Mouse (Mus musculus) heart, embryonic 14.5 days (tissue): Measurements from ENCODE around the gene Atxn7l3. TPM values are rescaled to one million over a fixed set of nuclear protein-coding genes. Genes with fewer than 3 reads are reported as not detected.

ENCODE experiments used
- ATAC-seq: fragments of 200-750 bp; cut with Nextera tagmentation; 2 replicates; pipeline ENCODE4 v1.8.0; 2017; ENCODE audit warnings: low read depth, moderate TSS enrichment; ENCODE audit not compliant: insufficient number of reproducible peaks, insufficient read depth, low FRiP score
- H3K27ac ChIP-seq, 2 experiments: fragments of 200-500 bp in 1 of 2; fragments of 300-500 bp in 1 of 2; sonication (generic) in 1 of 2; replicated peaks in 1 of 2; 2 replicates each; pipeline ENCODE4 v1.5.1; 2012 to 2014; ENCODE audit warnings: low read depth in 2 of 2, low read length in 2 of 2, control low read depth in 1 of 2, mild to moderate bottlenecking in 1 of 2, mixed read lengths in 1 of 2; ENCODE audit not compliant: control insufficient read depth in 1 of 2, insufficient read depth in 1 of 2
- H3K27me3 ChIP-seq: fragments of 300-500 bp; sonication (generic); 2 replicates; pipeline ENCODE4 v1.6.1; 2014; ENCODE audit warnings: mild to moderate bottlenecking, low read length, control low read depth; ENCODE audit not compliant: control insufficient read depth, insufficient read depth
- H3K36me3 ChIP-seq: fragments of 300-500 bp; sonication (generic); 2 replicates; pipeline ENCODE4 v1.6.1; 2014; ENCODE audit warnings: mild to moderate bottlenecking, control low read depth, low read length, mixed read lengths; ENCODE audit not compliant: control insufficient read depth, insufficient read depth
- H3K4me1 ChIP-seq, 2 experiments: fragments of 200-500 bp in 1 of 2; fragments of 300-500 bp in 1 of 2; sonication (generic) in 1 of 2; 2 replicates each; pipeline ENCODE4 v1.6.1; 2012 to 2014; ENCODE audit warnings: low read length in 2 of 2, control low read depth in 1 of 2, mixed read lengths in 1 of 2; ENCODE audit not compliant: control insufficient read depth in 2 of 2, insufficient read depth in 2 of 2
- H3K4me2 ChIP-seq: fragments of 300-500 bp; sonication (generic); 2 replicates; pipeline ENCODE4 v1.6.1; 2014; ENCODE audit warnings: mild to moderate bottlenecking, low read length
- H3K4me3 ChIP-seq, 2 experiments: fragments of 200-500 bp in 1 of 2; fragments of 300-500 bp in 1 of 2; sonication (generic) in 1 of 2; 2 replicates each; pipeline ENCODE4 v1.5.1; 2012 to 2014; ENCODE audit warnings: low read length in 2 of 2, mild to moderate bottlenecking in 2 of 2, control low read depth in 1 of 2, low read depth in 1 of 2, moderate library complexity in 1 of 2; ENCODE audit not compliant: control insufficient read depth in 1 of 2, insufficient read depth in 1 of 2
- H3K9ac ChIP-seq: fragments of 300-500 bp; sonication (generic); 2 replicates; pipeline ENCODE4 v1.6.1; 2014; ENCODE audit warnings: mild to moderate bottlenecking, low read length
- H3K9me3 ChIP-seq: fragments of 300-500 bp; sonication (generic); 2 replicates; pipeline ENCODE4 v1.6.1; 2016; ENCODE audit warnings: low read length, control low read depth; ENCODE audit not compliant: control insufficient read depth
- WGBS: fragments of 180-500 bp; shearing (Covaris S2); extraction: QIAGEN DNeasy Blood & Tissue Kit; methylation state at CpG from one replicate; pipeline ENCODE4 v1.1.7; 2014; 5-methylcytosine and 5-hydroxymethylcytosine counted together
- polyA plus RNA-seq: library from polyadenylated mRNA; unstranded; fragments of >200 nt; fragmentation: Nextera tagmentation; extraction: Ambion mirVana; gene quantifications from 2 replicates; pipeline ENCODE4 v1.2.1, GENCODE M21; 2014

Gene Atxn7l3
- polyA plus RNA-seq, 1 experiment from 2014 or later, result 10.6 TPM

- H3K4me2 ChIP-seq, result no peak overlapping the region
- H3K9ac ChIP-seq, result no peak overlapping the region
- H3K36me3 ChIP-seq, result no peaks in the 10 kb centered on the region
- H3K27ac ChIP-seq, result no peak overlapping the region
- no peaks in the 10 kb centered on the region for H3K9me3 ChIP-seq
- WGBS, result 70% methylated on average over 1 of the region's 1 CpGs
- no peaks in the 10 kb centered on the region for H3K27me3 ChIP-seq
- no peak for ATAC-seq
- no peak overlapping the region for H3K4me3 ChIP-seq
- H3K4me1 ChIP-seq, result peaks cover 4 to 16% of the 10 kb centered on the region in 2 experiments
Observed at GRCm38 (mm10) chr11:102337921-102338320, 41.5 kb upstream of the Atxn7l3 start.

- H3K9me3 ChIP-seq, result no peaks in the 10 kb centered on the region
- H3K27me3 ChIP-seq, result no peaks in the 10 kb centered on the region
- H3K27ac ChIP-seq, result no peak overlapping the region
- H3K4me2 ChIP-seq, result no peak overlapping the region
- H3K4me3 ChIP-seq, result no peak overlapping the region
- H3K4me1 ChIP-seq, result peaks cover 4 to 16% of the 10 kb centered on the region in 2 experiments
- no peak overlapping the region for H3K9ac ChIP-seq
- WGBS, result 72% methylated on average over 1 of the region's 1 CpGs
- no peaks in the 10 kb centered on the region for H3K36me3 ChIP-seq
- ATAC-seq, result no peak
Observed at GRCm38 (mm10) chr11:102336191-102336590, 39.8 kb upstream of the Atxn7l3 start.

GRCm38 (mm10) chr11:102334973-102335700 lies 38.7 kb upstream of the Atxn7l3 start:
- Histone ChIP-seq H3K36me3 (no peaks in the 10 kb centered on the region), H3K9me3 (no peaks in the 10 kb centered on the region), H3K4me2 (0 out of 2 replicates have a peak overlapping the region, but pooled peaks have one; percentile 13), H3K27ac (peak overlapping the region in 1 of 2 experiments; percentile 37; a peak in 2 of 4 replicates), H3K9ac (0 out of 2 replicates have a peak overlapping the region, but pooled peaks have one; percentile 30), H3K27me3 (no peaks in the 10 kb centered on the region), H3K4me1 (peaks cover 4 to 16% of the 10 kb centered on the region in 2 experiments), H3K4me3 (no peak overlapping the region)
- 30% methylated on average over 9 of the region's 9 CpGs for WGBS
- no peak for ATAC-seq

GRCm38 (mm10) chr11:102334010-102334409 lies 37.6 kb upstream of the Atxn7l3 start:
- no peak overlapping the region for H3K27ac ChIP-seq
- 58% methylated on average over 4 of the region's 4 CpGs for WGBS
- no peak overlapping the region for H3K4me2 ChIP-seq
- no peaks in the 10 kb centered on the region for H3K9me3 ChIP-seq
- H3K27me3 ChIP-seq, result no peaks in the 10 kb centered on the region
- H3K36me3 ChIP-seq, result no peaks in the 10 kb centered on the region
- no peak for ATAC-seq
- H3K4me3 ChIP-seq, result no peak overlapping the region
- H3K9ac ChIP-seq, result no peak overlapping the region
- peaks cover 2 to 11% of the 10 kb centered on the region in 2 experiments; a peak in 3 of 4 replicates for H3K4me1 ChIP-seq

GRCm38 (mm10) chr11:102333061-102333460 lies 36.6 kb upstream of the Atxn7l3 start:
- H3K4me2 ChIP-seq, result no peak overlapping the region

GRCm38 (mm10) chr11:102331806-102332205 lies 35.4 kb upstream of the Atxn7l3 start:
- no peaks in the 10 kb centered on the region for H3K27me3 ChIP-seq
- no peak overlapping the region for H3K27ac ChIP-seq
- WGBS, result 22% methylated on average over 4 of the region's 4 CpGs
- no peaks in the 10 kb centered on the region for H3K9me3 ChIP-seq
- H3K36me3 ChIP-seq, result no peaks in the 10 kb centered on the region
- H3K9ac ChIP-seq, result no peak overlapping the region
- no peak overlapping the region for H3K4me3 ChIP-seq
- H3K4me2 ChIP-seq, result no peak overlapping the region
- ATAC-seq, result no peak
- peaks cover 2 to 6% of the 10 kb centered on the region in 2 experiments; a peak in 2 of 4 replicates for H3K4me1 ChIP-seq

More at GRCm38 (mm10) chr11:102333061-102333460, 36.6 kb upstream of the Atxn7l3 start:
- Histone ChIP-seq H3K27me3 (no peaks in the 10 kb centered on the region), H3K4me1 (peaks cover 2 to 6% of the 10 kb centered on the region in 2 experiments; a peak in 2 of 4 replicates), H3K9me3 (no peaks in the 10 kb centered on the region), H3K4me3 (no peak overlapping the region), H3K36me3 (no peaks in the 10 kb centered on the region), H3K27ac (no peak overlapping the region), H3K9ac (no peak overlapping the region)
- ATAC-seq, result no peak

- no peak overlapping the region for H3K4me2 ChIP-seq
- no peaks in the 10 kb centered on the region for H3K36me3 ChIP-seq
- ATAC-seq, result no peak
- H3K4me1 ChIP-seq, result peaks cover 0 to under 1% of the 10 kb centered on the region in 2 experiments; a peak in 1 of 4 replicates
- 73% methylated on average over 3 of the region's 3 CpGs for WGBS
- no peak overlapping the region for H3K27ac ChIP-seq
- no peak overlapping the region for H3K4me3 ChIP-seq
- no peaks in the 10 kb centered on the region for H3K27me3 ChIP-seq
- no peak overlapping the region for H3K9ac ChIP-seq
- H3K9me3 ChIP-seq, result no peaks in the 10 kb centered on the region
Observed at GRCm38 (mm10) chr11:102330039-102330438, 33.6 kb upstream of the Atxn7l3 start.
